Mouse (Mus musculus) midbrain, embryonic 14.5 days (tissue): ENCODE measurements around the gene Cyb5r2. TPM values are rescaled to one million over a fixed set of nuclear protein-coding genes. Genes with fewer than 3 reads are reported as not detected.

Source experiments
- polyA plus RNA-seq: library from polyadenylated mRNA; unstranded; fragments of >200 nt; fragmentation: Nextera tagmentation; extraction: Ambion mirVana; gene quantifications from 2 replicates; pipeline ENCODE4 v1.2.1, GENCODE M21; 2014

Gene Cyb5r2
- polyA plus RNA-seq, 1 experiment from 2014 or later: not detected

Other genes starting within 250 kb of the Cyb5r2 start
- gene Olfml1, start 190.6 kb downstream of the Cyb5r2 start, polyA plus RNA-seq: 0.16 and 1.4 TPM in 2 replicates
- gene Ppfibp2, start 162.8 kb downstream of the Cyb5r2 start, polyA plus RNA-seq: 0.46 and 1.0 TPM in 2 replicates
- not detected in 2 replicates for gene 5330417H12Rik, start 132.9 kb downstream of the Cyb5r2 start, polyA plus RNA-seq
- not detected in 2 replicates for gene Ovch2, start 43.2 kb upstream of the Cyb5r2 start, polyA plus RNA-seq
- gene Olfr467, start 54.2 kb upstream of the Cyb5r2 start, polyA plus RNA-seq: not detected in 2 replicates
- not detected in 2 replicates for gene Olfr469, start 67.5 kb upstream of the Cyb5r2 start, polyA plus RNA-seq
- gene Olfr470, start 89.5 kb upstream of the Cyb5r2 start, polyA plus RNA-seq: not detected in 2 replicates
- gene Olfr472, start 139.9 kb upstream of the Cyb5r2 start, polyA plus RNA-seq: not detected in 2 replicates
- not detected in 2 replicates for gene Olfr473, start 172.4 kb upstream of the Cyb5r2 start, polyA plus RNA-seq
- gene Olfr474, start 196.6 kb upstream of the Cyb5r2 start, polyA plus RNA-seq: not detected in 2 replicates
- gene Olfr476, start 206.8 kb upstream of the Cyb5r2 start, polyA plus RNA-seq: not detected in 2 replicates
- gene Olfr477, start 228.7 kb upstream of the Cyb5r2 start, polyA plus RNA-seq: not detected in 2 replicates